Mouse (Mus musculus) 3T3-L1 (cell line): ENCODE results near the gene Zfyve27.

Experiments used
- DNase-seq: peaks from one replicate; pipeline ENCODE4 v3.0.0-alpha.2; 2015; ENCODE audit warnings: low read depth, low spot score

Zfyve27 gene

GRCm38 (mm10) chr19:42237602-42238340, 74.0 kb downstream of the Zfyve27 start:
- peak; percentile 36 for DNase-seq

- peak; percentile 72 for DNase-seq
Measured at GRCm38 (mm10) chr19:42238341-42238715, 74.6 kb downstream of the Zfyve27 start.

DNA sequence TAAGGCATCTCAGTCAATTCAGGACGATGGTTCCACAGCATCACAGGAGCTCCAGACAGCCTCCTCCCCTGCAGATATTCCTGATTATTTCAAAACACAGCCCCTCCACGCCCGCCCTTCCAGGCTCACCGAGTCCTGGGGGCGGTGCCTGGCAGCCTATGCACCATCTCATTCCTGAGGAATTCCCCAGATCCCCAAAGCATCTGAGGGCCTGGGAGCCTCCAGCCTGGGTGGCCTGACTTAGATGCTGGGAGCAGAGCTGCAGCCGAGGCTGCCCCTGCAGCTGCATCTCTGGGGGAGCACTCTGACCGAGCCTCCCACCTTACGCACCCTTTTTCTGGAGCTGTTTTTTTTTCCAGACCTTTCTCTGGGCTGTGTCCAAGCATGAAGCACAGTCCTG, 77.1 kb downstream of the Zfyve27 start:
- DNase-seq, result peak; percentile 77

GRCm38 (mm10) chr19:42243401-42243800, 79.7 kb downstream of the Zfyve27 start:
- DNase-seq, result peak; percentile 59
